Mouse (Mus musculus) hindbrain, embryonic 14.5 days (tissue): ENCODE data around the gene Coq8b. TPM values are rescaled to one million over a fixed set of nuclear protein-coding genes. Genes with fewer than 3 reads are reported as not detected.

ENCODE experiments used
- ATAC-seq: fragments of 200-750 bp; cut with Nextera tagmentation; 2 replicates; pipeline ENCODE4 v1.8.0; 2017; ENCODE audit warnings: moderate number of reproducible peaks, mild to moderate bottlenecking, moderate TSS enrichment, moderate library complexity; ENCODE audit not compliant: low FRiP score
- DNase-seq: peaks from one replicate; pipeline ENCODE4 v3.0.0-alpha.2; 2015; ENCODE audit warnings: low spot score
- H3K27ac ChIP-seq: fragments of 300-500 bp; sonication (generic); 2 replicates; pipeline ENCODE4 v1.5.1; 2014; ENCODE audit warnings: mild to moderate bottlenecking, moderate library complexity
- H3K27me3 ChIP-seq: fragments of 300-500 bp; sonication (generic); 2 replicates; pipeline ENCODE4 v1.6.1; 2014; ENCODE audit warnings: mild to moderate bottlenecking, low read length, mixed read lengths; ENCODE audit not compliant: control insufficient read depth, insufficient read depth
- H3K36me3 ChIP-seq: fragments of 300-500 bp; sonication (generic); replicated peaks from 2 replicates; pipeline ENCODE4 v1.6.1; 2014; ENCODE audit not compliant: control insufficient read depth, insufficient read depth
- H3K4me1 ChIP-seq: fragments of 300-500 bp; sonication (generic); replicated peaks from 2 replicates; pipeline ENCODE4 v1.6.1; 2014; ENCODE audit warnings: antibody characterized with exemption, low read length, mixed read lengths; ENCODE audit not compliant: control insufficient read depth, insufficient read depth
- H3K4me2 ChIP-seq: fragments of 300-500 bp; sonication (generic); replicated peaks from 2 replicates; pipeline ENCODE4 v1.6.1; 2014; ENCODE audit warnings: mild to moderate bottlenecking, moderate library complexity
- H3K4me3 ChIP-seq: fragments of 300-500 bp; sonication (generic); replicated peaks from 2 replicates; pipeline ENCODE4 v1.5.1; 2014; ENCODE audit warnings: mild to moderate bottlenecking, low read length
- H3K9ac ChIP-seq: fragments of 300-500 bp; sonication (generic); 2 replicates; pipeline ENCODE4 v1.6.1; 2014
- H3K9me3 ChIP-seq: fragments of 300-500 bp; sonication (generic); 2 replicates; pipeline ENCODE4 v1.6.1; 2016; ENCODE audit warnings: low read length; ENCODE audit not compliant: control insufficient read depth
- WGBS: fragments of 180-500 bp; shearing (Covaris S2); extraction: QIAGEN DNeasy Blood & Tissue Kit; methylation state at CpG from one replicate; pipeline ENCODE4 v1.1.7; 2014; 5-methylcytosine and 5-hydroxymethylcytosine counted together
- microRNA counts: library from miRNA; unstranded; fragments of <30 nt; microRNA quantifications from one replicate; lab custom pipeline; 2016
- microRNA-seq: library from miRNA; unstranded; fragments of <30 nt; microRNA quantifications from one replicate; pipeline ENCODE4, GENCODE M21; 2016
- polyA plus RNA-seq: library from polyadenylated mRNA; unstranded; fragments of >200 nt; fragmentation: Nextera tagmentation; extraction: Ambion mirVana; gene quantifications from 2 replicates; pipeline ENCODE4 v1.2.1, GENCODE M21; 2014

Coq8b gene
- polyA plus RNA-seq, 1 experiment from 2014 or later = 17.8 TPM

DNA sequence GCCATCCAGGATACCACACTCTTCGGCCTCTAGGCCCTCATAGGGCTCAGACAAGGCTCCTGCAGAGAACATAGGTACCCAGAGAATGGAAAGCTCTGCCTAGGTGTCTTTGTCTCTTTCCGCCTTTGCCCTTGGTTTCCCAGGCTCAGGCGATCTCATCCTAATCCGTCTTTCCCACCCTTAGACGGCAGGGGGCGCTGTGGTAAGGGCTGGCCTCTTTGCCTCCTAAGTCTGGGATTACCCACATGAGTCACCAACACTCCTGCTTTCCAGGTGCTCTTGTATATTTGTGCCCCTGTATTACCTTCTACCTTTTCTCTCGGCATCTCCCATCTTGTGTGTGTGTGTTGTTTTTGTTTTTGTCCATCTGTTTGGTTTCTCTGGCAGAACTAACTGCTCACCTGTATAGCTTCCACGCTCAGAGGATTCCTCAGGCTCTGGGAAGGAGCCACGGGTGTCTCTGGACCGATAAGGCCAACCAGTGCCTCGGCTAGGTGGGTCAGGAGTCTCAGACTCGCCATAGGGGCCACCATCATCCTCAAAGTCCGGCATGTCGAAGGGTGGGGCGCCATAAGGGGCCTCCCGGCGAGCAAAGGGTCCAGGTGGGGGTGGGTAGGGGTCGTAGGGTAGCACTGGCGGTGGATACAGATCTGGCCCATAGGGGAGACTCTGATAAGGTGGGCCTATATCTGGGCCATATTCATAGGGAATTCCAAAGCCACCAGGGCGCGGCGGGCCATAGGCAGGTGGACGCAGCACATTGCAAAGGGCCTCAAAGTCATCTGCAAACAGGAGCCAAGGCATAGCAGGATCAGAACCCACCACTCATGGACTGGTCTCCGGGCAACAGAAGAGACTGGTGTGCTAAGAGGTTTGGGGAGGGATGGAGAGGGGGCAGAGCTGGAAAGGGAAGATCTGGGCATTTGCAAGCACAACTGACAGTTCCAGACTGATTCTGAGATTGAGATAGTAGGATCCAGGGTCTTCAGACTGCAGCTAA, 73.6 kb downstream of the Coq8b start:
- no peak overlapping the region for H3K27ac ChIP-seq
- H3K36me3 ChIP-seq = no peaks in the 10 kb centered on the region; the same call in 1 of the 2 replicates
- no peak overlapping the region for H3K9ac ChIP-seq
- H3K9me3 ChIP-seq = no peaks in the 10 kb centered on the region
- DNase-seq (no peak), ATAC-seq (no peak)
- 77% methylated on average over 24 of the region's 24 CpGs for WGBS
- H3K27me3 ChIP-seq = peaks cover 11% of the 10 kb centered on the region; the same call in 1 of the 2 replicates
- no peak overlapping the region for H3K4me2 ChIP-seq
- peaks cover 3% of the 10 kb centered on the region; the same call in 1 of the 2 replicates for H3K4me1 ChIP-seq
- H3K4me3 ChIP-seq = no peak overlapping the region

DNA sequence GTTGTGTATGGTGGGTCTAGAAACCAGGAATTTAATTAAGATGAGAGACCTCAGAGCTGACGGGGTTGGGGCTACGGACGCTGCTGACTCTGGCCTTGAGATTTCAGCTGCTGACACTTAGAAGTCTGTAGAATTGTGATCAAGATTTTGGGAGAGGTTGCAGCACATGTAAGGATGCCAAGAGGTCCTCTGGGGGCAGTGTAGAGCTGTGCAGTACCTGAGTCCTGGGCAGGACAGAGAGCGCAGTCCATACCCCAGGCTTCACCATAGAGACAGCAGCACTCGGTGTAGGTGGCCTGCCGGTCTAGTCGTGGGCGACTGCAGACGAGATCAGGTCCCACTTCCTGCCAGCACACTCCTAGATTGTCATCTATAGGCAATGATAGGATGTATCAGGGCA, 74.7 kb downstream of the Coq8b start:
- DNase-seq = no peak
- 57% methylated on average over 9 of the region's 9 CpGs for WGBS
- H3K27ac ChIP-seq = no peak overlapping the region

More for the DNA sequence above, 74.7 kb downstream of the Coq8b start:
- H3K4me1 ChIP-seq = peaks cover 3% of the 10 kb centered on the region; the same call in 1 of the 2 replicates
- no peak for ATAC-seq
- no peaks in the 10 kb centered on the region; the same call in 1 of the 2 replicates for H3K36me3 ChIP-seq
- H3K9me3 ChIP-seq = no peaks in the 10 kb centered on the region
- no peak overlapping the region for H3K9ac ChIP-seq
- H3K4me2 ChIP-seq = no peak overlapping the region
- no peak overlapping the region for H3K4me3 ChIP-seq
- H3K27me3 ChIP-seq = peaks cover 14% of the 10 kb centered on the region; the same call in 1 of the 2 replicates

MicroRNAs within 50 kb of the gene (microRNA counts, 519-probe panel; counts per million panel counts)
- microRNA mmu-miR-1191 (lab: Ali Mortazavi, UCI) = not detected

Small RNA genes lying within 50 kb of the gene (microRNA-seq; reads per million reads assigned to microRNA genes)
- 1.1 reads per million for gene Mir1191

Other genes with a start within 250 kb of the Coq8b start
- gene Cyp2a12, start 203.9 kb upstream of the Coq8b start, polyA plus RNA-seq = not detected in 2 replicates
- gene Cyp2f2, start 113.1 kb upstream of the Coq8b start, polyA plus RNA-seq = not detected in 2 replicates
- 0.17 and 0.19 TPM in 2 replicates for gene Cyp2t4, start 79.3 kb upstream of the Coq8b start, polyA plus RNA-seq
- 55.3 and 55.7 TPM in 2 replicates for gene Egln2, start 66.2 kb upstream of the Coq8b start, polyA plus RNA-seq
- 91.3 and 102 TPM in 2 replicates for gene Rab4b, start 54.1 kb upstream of the Coq8b start, polyA plus RNA-seq
- gene Gm21983, start 51.9 kb upstream of the Coq8b start, polyA plus RNA-seq = not detected in 2 replicates
- 24.6 and 28.5 TPM in 2 replicates for gene Mia, start 51.9 kb upstream of the Coq8b start, polyA plus RNA-seq
- 3.4 and 3.5 TPM in 2 replicates for gene BC024978, start 37.2 kb upstream of the Coq8b start, polyA plus RNA-seq
- gene Snrpa, start 36.8 kb upstream of the Coq8b start, polyA plus RNA-seq = 192 and 195 TPM in 2 replicates
- 6.5 and 8.7 TPM in 2 replicates for gene Itpkc, start 4.4 kb upstream of the Coq8b start, polyA plus RNA-seq
- gene Numbl, start 25.4 kb downstream of the Coq8b start, polyA plus RNA-seq = 36.2 and 39.2 TPM in 2 replicates
- 10.4 TPM in 2 replicates for gene Ltbp4, start 104.7 kb downstream of the Coq8b start, polyA plus RNA-seq
- 30.6 and 34.6 TPM in 2 replicates for gene Shkbp1, start 123.0 kb downstream of the Coq8b start, polyA plus RNA-seq
- gene Gm20479, start 124.4 kb downstream of the Coq8b start, polyA plus RNA-seq = not detected in 2 replicates
- gene Sptbn4, start 214.7 kb downstream of the Coq8b start, polyA plus RNA-seq = 4.0 and 4.2 TPM in 2 replicates
- gene Blvrb, start 215.0 kb downstream of the Coq8b start, polyA plus RNA-seq = 17.7 and 25.4 TPM in 2 replicates
- 8.4 and 9.3 TPM in 2 replicates for gene Sertad3, start 240.7 kb downstream of the Coq8b start, polyA plus RNA-seq